Mouse (Mus musculus): ENCODE measurements around the gene Zfp663.

DNA sequence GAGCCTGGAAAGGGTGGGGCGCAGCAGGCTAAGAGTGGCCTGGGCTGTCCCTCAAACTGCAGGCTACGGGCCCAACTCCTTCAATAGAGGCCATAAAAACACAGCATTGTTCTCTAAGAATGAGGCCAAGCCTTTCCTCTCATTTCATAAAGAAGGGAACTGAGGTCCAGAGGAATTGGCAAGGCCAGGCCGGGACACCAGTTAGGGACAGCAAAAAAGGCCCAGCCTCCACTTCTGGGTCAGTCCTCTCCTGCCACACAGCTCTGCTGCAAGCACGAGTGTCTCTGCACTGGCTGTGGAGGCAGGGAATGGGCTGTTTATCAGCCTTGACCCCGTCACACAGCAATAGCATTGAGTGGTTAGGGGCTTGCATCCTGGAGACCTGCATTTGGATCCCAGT, 45.0 kb downstream of the Zfp663 start:
- no peak for TF ChIP-seq CTCF (IDR thresholded peaks at IDR 0.05; ENCODE audit: low read depth)
- TF ChIP-seq EP300 (IDR thresholded peaks at IDR 0.05; ENCODE audit: low read depth) = no peak

Data from liver, embryonic 14.5 days (tissue).